20 mouse cellular contexts compared by ENCODE assay signal in the genomic region with DNA sequence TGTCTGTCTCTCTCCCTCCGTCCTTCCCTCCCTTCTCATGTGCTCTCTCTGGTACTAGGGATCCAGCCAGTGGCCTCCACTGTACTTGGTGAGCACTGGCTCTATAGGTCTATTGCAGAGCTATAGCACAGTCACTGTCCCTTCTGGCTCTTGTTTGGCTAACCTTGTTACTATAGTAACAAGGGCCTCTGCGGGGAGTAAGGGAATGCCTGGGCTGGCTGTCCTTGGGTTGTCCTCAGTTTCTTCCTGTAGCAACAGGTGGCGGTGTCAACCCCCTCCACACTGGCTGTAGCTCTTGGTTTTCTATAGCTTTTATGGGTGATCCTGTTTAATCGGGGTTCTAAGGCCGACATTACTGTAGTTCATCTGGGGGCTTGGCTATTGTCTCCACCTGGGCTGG.
A peak's percentile ranks its signal among the peaks of the same experiment; 100 is the strongest.
DNase-seq lines count a peak whose midpoint lies in the region; ATAC-seq and TF ChIP-seq lines count a peak whose summit lies in the region.
"Had no signal": no experiment of that assay in that cellular context is flagged by ENCODE, and none has a peak within 500 bp of the region (broad histone marks: within the 10 kb centered on the region; RNA-seq: fewer than 3 reads in every experiment).

No protein-coding gene starts in this region.

- H3K4me2 ChIP-seq in hindbrain, embryonic 13.5 days, result no peak overlapping the region
- H3K4me2 ChIP-seq in neural tube, embryonic 12.5 days (replicated peaks), result no peak overlapping the region
- H3K4me2 ChIP-seq in neural tube, embryonic 15.5 days, result no peak overlapping the region
- no peak overlapping the region for H3K4me2 ChIP-seq in hindbrain, postnatal 0 days (ENCODE audit: low read depth, low read length)
- H3K4me2 ChIP-seq: liver, embryonic 12.5 days; lung, embryonic 15.5 days had no signal

- peak overlapping the region; percentile 17; the same call in 1 of the 2 replicates for H3K27ac ChIP-seq in hindbrain, embryonic 10.5 days
- no peak overlapping the region for H3K27ac ChIP-seq in hindbrain, embryonic 13.5 days
- no peak overlapping the region for H3K27ac ChIP-seq in neural tube, embryonic 12.5 days
- no peak overlapping the region for H3K27ac ChIP-seq in neural tube, embryonic 15.5 days (replicated peaks)
- H3K27ac ChIP-seq in hindbrain, postnatal 0 days, result no peak overlapping the region
- H3K27ac ChIP-seq: layer of hippocampus, adult 2 months; limb, embryonic 10.5 days; liver, embryonic 12.5 days; lung, embryonic 15.5 days had no signal

- no peak for ATAC-seq in hindbrain, embryonic 13.5 days (ENCODE audit: low FRiP score)
- peak; percentile 48; the same call in 1 of the 2 replicates for ATAC-seq in neural tube, embryonic 12.5 days (ENCODE audit: low FRiP score, low read depth)
- no peak for ATAC-seq in neural tube, embryonic 15.5 days (ENCODE audit: low FRiP score)
- ATAC-seq in hindbrain, postnatal 0 days, result peak; percentile 61
- ATAC-seq: liver, embryonic 12.5 days had no signal

- TF ChIP-seq CTCF in hindbrain, postnatal 0 days (IDR thresholded peaks at IDR 0.05; ENCODE audit: low read depth), result no peak

- no peak overlapping the region for H3K9ac ChIP-seq in hindbrain, embryonic 13.5 days
- H3K9ac ChIP-seq in neural tube, embryonic 12.5 days, result no peak overlapping the region
- H3K9ac ChIP-seq in neural tube, embryonic 15.5 days (replicated peaks), result no peak overlapping the region
- no peak overlapping the region for H3K9ac ChIP-seq in hindbrain, postnatal 0 days (replicated peaks; ENCODE audit: low read length)
- H3K9ac ChIP-seq: liver, embryonic 12.5 days; lung, embryonic 15.5 days had no signal

- no peaks in the 10 kb centered on the region for H3K36me3 ChIP-seq in hindbrain, embryonic 10.5 days
- no peaks in the 10 kb centered on the region for H3K36me3 ChIP-seq in hindbrain, embryonic 13.5 days
- no peaks in the 10 kb centered on the region for H3K36me3 ChIP-seq in neural tube, embryonic 12.5 days
- H3K36me3 ChIP-seq in neural tube, embryonic 15.5 days, result no peaks in the 10 kb centered on the region
- no peaks in the 10 kb centered on the region for H3K36me3 ChIP-seq in hindbrain, postnatal 0 days (ENCODE audit: insufficient read depth, low read length)
- H3K36me3 ChIP-seq: liver, embryonic 12.5 days; lung, embryonic 15.5 days had no signal

- WGBS in hindbrain, embryonic 10.5 days, result 74% methylated on average over 5 of the region's 5 CpGs
- WGBS in hindbrain, embryonic 13.5 days, result 69% methylated on average over 5 of the region's 5 CpGs
- WGBS in neural tube, embryonic 12.5 days, result 60% methylated on average over 5 of the region's 5 CpGs
- WGBS in neural tube, embryonic 15.5 days, result 58% methylated on average over 5 of the region's 5 CpGs
- 69% methylated on average over 5 of the region's 5 CpGs for WGBS in hindbrain, postnatal 0 days

- intact Hi-C loops in heart, postnatal 36 days (cut with DNase I), result no loop called here

- no peaks in the 10 kb centered on the region for H3K27me3 ChIP-seq in hindbrain, embryonic 10.5 days (ENCODE audit: insufficient read depth, poor library complexity, severe bottlenecking)
- no peaks in the 10 kb centered on the region for H3K27me3 ChIP-seq in hindbrain, embryonic 13.5 days
- H3K27me3 ChIP-seq in neural tube, embryonic 12.5 days (replicated peaks), result no peaks in the 10 kb centered on the region
- H3K27me3 ChIP-seq in neural tube, embryonic 15.5 days (replicated peaks), result no peaks in the 10 kb centered on the region
- H3K27me3 ChIP-seq in hindbrain, postnatal 0 days (ENCODE audit: insufficient read depth, low read length), result no peaks in the 10 kb centered on the region
- H3K27me3 ChIP-seq: CH12.LX; liver, embryonic 12.5 days; lung, embryonic 15.5 days had no signal

- no peaks in the 10 kb centered on the region for H3K9me3 ChIP-seq in hindbrain, embryonic 10.5 days
- H3K9me3 ChIP-seq in hindbrain, embryonic 13.5 days, result no peaks in the 10 kb centered on the region
- no peaks in the 10 kb centered on the region for H3K9me3 ChIP-seq in neural tube, embryonic 12.5 days
- no peaks in the 10 kb centered on the region for H3K9me3 ChIP-seq in neural tube, embryonic 15.5 days (replicated peaks)
- no peaks in the 10 kb centered on the region for H3K9me3 ChIP-seq in hindbrain, postnatal 0 days (ENCODE audit: low read length)
- H3K9me3 ChIP-seq: limb, embryonic 10.5 days; liver, embryonic 12.5 days; lung, embryonic 15.5 days had no signal

- peaks cover 41% of the 10 kb centered on the region for H3K4me1 ChIP-seq in hindbrain, embryonic 10.5 days (replicated peaks)
- peaks cover 34% of the 10 kb centered on the region for H3K4me1 ChIP-seq in hindbrain, embryonic 13.5 days (replicated peaks)
- H3K4me1 ChIP-seq in neural tube, embryonic 12.5 days, result peaks cover 34% of the 10 kb centered on the region
- peaks cover 22% of the 10 kb centered on the region for H3K4me1 ChIP-seq in neural tube, embryonic 15.5 days
- H3K4me1 ChIP-seq in hindbrain, postnatal 0 days (ENCODE audit: insufficient read depth, low read length), result peaks cover 9% of the 10 kb centered on the region

- H3K4me3 ChIP-seq in hindbrain, embryonic 10.5 days, result no peak overlapping the region
- H3K4me3 ChIP-seq in hindbrain, embryonic 13.5 days, result no peak overlapping the region
- H3K4me3 ChIP-seq in neural tube, embryonic 12.5 days, result no peak overlapping the region
- H3K4me3 ChIP-seq in neural tube, embryonic 15.5 days (replicated peaks), result no peak overlapping the region
- no peak overlapping the region for H3K4me3 ChIP-seq in hindbrain, postnatal 0 days (ENCODE audit: low read length)
- H3K4me3 ChIP-seq: erythroblast, embryonic 14.5 days; layer of hippocampus, adult 2 months; limb, embryonic 10.5 days; liver, embryonic 12.5 days; lung, embryonic 15.5 days had no signal

- DNase-seq in heart, adult 11 months, result peak; percentile 75
- no peak for DNase-seq in heart, postnatal 36 days
- no peak for DNase-seq in hindbrain, embryonic 10.5 days (ENCODE audit: low spot score)
- peak; percentile 39 for DNase-seq in hindbrain, postnatal 0 days (ENCODE audit: low spot score)
- no peak for DNase-seq in right cerebral cortex, postnatal 25 days
- DNase-seq: adrenal gland, postnatal 25 days; cerebellum, adult 2 months; gastrocnemius, postnatal 14 days; kidney, adult 18-20 months; kidney, postnatal 10 days; thymus, postnatal 14 days had no signal

Comparison
In these comparisons a context has a peak if more than half of its experiments do, and no peak if none do; other contexts are left out.
1. DNase-seq: peak in heart, adult 11 months (single experiment) and hindbrain, postnatal 0 days (single experiment); none in heart, postnatal 36 days (0 of 2), hindbrain, embryonic 10.5 days (single experiment) and right cerebral cortex, postnatal 25 days (single experiment).
2. ATAC-seq: peak in neural tube, embryonic 12.5 days (single experiment) and hindbrain, postnatal 0 days (single experiment); none in hindbrain, embryonic 13.5 days (single experiment) and neural tube, embryonic 15.5 days (single experiment).